Mouse (Mus musculus) layer of hippocampus, postnatal 10 days (tissue): ENCODE results near the gene Gm11009. TPM values are rescaled to one million over a fixed set of nuclear protein-coding genes. Genes with fewer than 3 reads are reported as not detected.
"Not testable (repeated sequence)": the region's sequence is repeated elsewhere in the genome, so short reads cannot be mapped to it uniquely, and the experiment has no call there.

Experiments
- DNase-seq, 2 experiments: peaks; one replicate each; pipeline ENCODE4 v3.0.0; 2021; ENCODE audit warnings: low spot score in 2 of 2
- long read RNA-seq: library from polyadenylated mRNA; stranded (forward); transcript quantifications from one replicate; pipeline ENCODE4 v2.0.0, GENCODE M21; 2023
- total RNA-seq, 2 experiments: library from RNA; stranded (reverse); gene quantifications; 2 replicates each; pipeline ENCODE4 v1.2.3; 2021

Gm11009 gene
- not detected for total RNA-seq
- long read RNA-seq = 0 reads

DNA sequence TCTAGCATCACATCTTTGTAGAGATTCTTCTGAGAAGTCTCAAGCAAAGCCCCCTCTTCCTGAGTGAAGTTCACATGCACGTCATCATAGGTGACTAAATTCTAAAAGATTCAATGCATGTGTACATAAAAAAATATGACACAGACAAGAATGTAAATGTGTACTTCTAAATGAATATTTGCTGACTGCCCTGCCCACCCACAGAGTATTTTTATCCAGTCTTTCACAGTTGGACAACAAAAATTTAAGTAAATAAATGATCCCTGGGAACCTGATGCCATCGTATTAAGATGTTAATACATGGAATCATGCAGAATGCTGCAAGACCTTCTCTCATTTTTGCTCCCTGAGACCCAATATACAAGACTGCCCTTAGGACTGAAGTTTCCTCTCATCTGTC is at the start of gene Gm11009:
TSS of gene Gm11009 (minus strand) at position 101 of the 400 bp plus-strand sequence.
- DNase-seq = not testable (repeated sequence)

Other genes with a start within 250 kb of the Gm11009 start
- gene Gm2004, start 169.7 kb downstream of the Gm11009 start, total RNA-seq = 1 to 10 TPM; 3.5 to 8.1 TPM
- gene 2210418O10Rik, start 92.9 kb downstream of the Gm11009 start, total RNA-seq = 1 to 10 TPM; 4.8 to 5.4 TPM
- gene Gm14435, start 104.1 kb upstream of the Gm11009 start, total RNA-seq = 10 to 100 TPM; 15.7 to 19.0 TPM
- gene Gm14434, start 167.3 kb upstream of the Gm11009 start, total RNA-seq = not detected
- gene Zfp967, start 201.6 kb upstream of the Gm11009 start, total RNA-seq = not detected